Mouse (Mus musculus): ENCODE data around the gene Hrc. TPM values are rescaled to one million over a fixed set of nuclear protein-coding genes. Genes with fewer than 3 reads are reported as not detected.
"Not testable (repeated sequence)": the region's sequence is repeated elsewhere in the genome, so short reads cannot be mapped to it uniquely, and the experiment has no call there.

Gene Hrc
- polyA plus RNA-seq, 1 experiment from 2014 or later: 0.46 TPM

GRCm38 (mm10) chr7:45355318-45356020 is 20.4 kb downstream of the Hrc start:
- Histone ChIP-seq H3K4me1 (no peaks in the 10 kb centered on the region), H3K4me2 (replicated peaks) (no peak overlapping the region), H3K9ac (no peak overlapping the region), H3K27ac (no peak overlapping the region), H3K4me3 (no peak overlapping the region), H3K9me3 (no peaks in the 10 kb centered on the region), H3K36me3 (peaks cover 63% of the 10 kb centered on the region), H3K27me3 (replicated peaks) (peaks cover 4% of the 10 kb centered on the region; the same call in 1 of the 2 replicates)
- WGBS: 75% methylated on average over 15 of the region's 15 CpGs
- no peak for ATAC-seq (ENCODE audit: low FRiP score, low read depth)

DNA sequence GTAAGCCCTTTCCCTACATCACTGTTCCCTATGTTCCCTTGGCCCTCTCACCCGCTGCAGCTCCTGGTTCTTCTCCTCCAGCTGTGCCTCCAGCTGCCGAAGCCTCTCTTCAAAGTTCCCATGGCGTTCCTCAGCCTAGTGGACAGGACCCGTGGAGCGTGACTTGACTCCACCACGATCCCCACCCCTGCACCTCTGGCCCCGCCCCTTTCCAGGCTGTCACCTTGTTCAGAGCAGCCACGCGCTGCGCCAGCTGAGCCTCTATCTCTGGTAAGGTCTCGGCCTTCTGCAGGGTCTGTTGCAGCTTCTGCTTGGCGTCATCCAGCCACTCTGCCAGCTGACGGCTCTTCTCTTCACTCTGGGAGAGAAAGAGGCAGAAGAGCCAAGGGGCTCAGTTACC is 21.0 kb downstream of the Hrc start:
- Histone ChIP-seq H3K9me3 (no peaks in the 10 kb centered on the region), H3K36me3 (peaks cover 57% of the 10 kb centered on the region), H3K4me2 (replicated peaks) (no peak overlapping the region), H3K27ac (no peak overlapping the region), H3K4me3 (no peak overlapping the region), H3K4me1 (peaks cover 2% of the 10 kb centered on the region; the same call in 1 of the 2 replicates), H3K27me3 (replicated peaks) (peaks cover 8% of the 10 kb centered on the region; the same call in 1 of the 2 replicates), H3K9ac (no peak overlapping the region)
- ATAC-seq (ENCODE audit: low FRiP score, low read depth): no peak
- 63% methylated on average over 13 of the region's 13 CpGs for WGBS

DNA sequence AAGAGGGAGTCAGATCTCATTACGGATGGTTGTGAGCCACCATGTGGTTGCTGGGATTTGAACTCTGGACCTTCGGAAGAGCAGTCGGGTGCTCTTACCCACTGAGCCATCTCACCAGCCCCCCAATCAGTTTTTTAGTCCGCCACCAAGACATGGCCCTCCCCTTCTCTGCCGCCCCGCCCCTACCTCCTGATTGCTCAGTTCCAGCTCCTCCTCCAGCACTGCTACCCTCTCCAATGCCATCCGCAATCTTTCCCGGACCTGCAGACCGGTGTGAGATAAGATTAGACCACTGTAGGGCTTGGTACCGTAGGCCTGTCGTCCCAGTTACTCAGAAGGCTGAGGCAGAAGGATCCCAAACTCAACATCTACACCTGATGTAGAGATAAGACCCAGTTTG is 24.0 kb downstream of the Hrc start:
- WGBS: 55% methylated on average over 10 of the region's 11 CpGs
- H3K27me3 ChIP-seq (replicated peaks): peaks cover 25% of the 10 kb centered on the region
- not testable (repeated sequence) for H3K27ac ChIP-seq; H3K4me2 ChIP-seq (replicated peaks); H3K4me3 ChIP-seq; H3K9me3 ChIP-seq; H3K9ac ChIP-seq; ATAC-seq (ENCODE audit: low FRiP score, low read depth)
- peaks cover 19% of the 10 kb centered on the region for H3K4me1 ChIP-seq
- peaks cover 36% of the 10 kb centered on the region for H3K36me3 ChIP-seq

DNA sequence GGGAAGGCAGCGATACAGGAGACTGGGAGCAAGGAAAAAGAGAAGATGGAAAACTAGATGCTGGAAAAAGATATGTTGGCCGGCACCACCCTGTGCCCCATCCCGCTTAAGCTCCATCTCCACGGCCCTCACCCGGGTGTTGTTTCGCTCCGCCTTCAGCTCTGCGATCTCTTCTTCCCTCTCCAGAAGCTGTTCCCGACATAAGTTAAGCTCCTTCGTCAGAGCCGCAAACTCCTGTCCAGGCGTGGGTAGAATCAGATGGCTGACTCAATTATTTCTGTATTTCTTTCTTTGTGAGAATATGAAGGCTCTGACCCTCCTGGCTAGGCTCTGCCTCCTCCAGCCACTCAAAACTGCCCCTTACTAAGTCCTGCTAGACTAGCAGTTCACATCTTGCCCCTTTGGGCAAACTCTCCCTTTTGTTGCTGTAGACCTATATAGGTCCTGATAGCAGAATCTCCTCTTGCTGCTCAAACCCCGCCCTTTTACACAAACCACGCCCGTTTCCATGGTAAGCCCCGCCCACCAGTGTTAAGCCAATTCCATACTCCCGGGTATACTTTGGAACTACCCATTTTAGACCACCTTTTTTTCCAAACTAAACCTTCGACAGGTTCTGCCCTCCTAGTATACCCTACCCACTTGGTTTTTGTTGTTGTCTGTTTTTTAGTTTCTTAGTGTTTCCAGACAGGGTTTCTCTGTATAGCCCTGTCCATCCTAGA is 25.5 kb downstream of the Hrc start:
- peaks cover 23% of the 10 kb centered on the region for H3K4me1 ChIP-seq
- no peak for ATAC-seq (ENCODE audit: low FRiP score, low read depth)
- peaks cover 27% of the 10 kb centered on the region for H3K27me3 ChIP-seq (replicated peaks)
- H3K4me3 ChIP-seq: no peak overlapping the region; the same call in 1 of the 2 replicates
- peak overlapping the region; percentile 73 for H3K4me2 ChIP-seq (replicated peaks)
- no peaks in the 10 kb centered on the region for H3K9me3 ChIP-seq
- WGBS: 53% methylated on average over 18 of the region's 18 CpGs
- peaks cover 26% of the 10 kb centered on the region for H3K36me3 ChIP-seq
- H3K27ac ChIP-seq: no peak overlapping the region
- H3K9ac ChIP-seq: no peak overlapping the region

- peak overlapping the region; percentile 73 for H3K4me2 ChIP-seq (replicated peaks)
- under 1% methylated on average over 43 of the region's 43 CpGs for WGBS
- peaks cover 32% of the 10 kb centered on the region for H3K27me3 ChIP-seq (replicated peaks)
- H3K9ac ChIP-seq: peak overlapping the region; percentile 57
- no peak overlapping the region for H3K27ac ChIP-seq
- peak overlapping the region; percentile 43 for H3K4me3 ChIP-seq
- peak; percentile 74 for ATAC-seq (ENCODE audit: low FRiP score, low read depth)
- peaks cover 20% of the 10 kb centered on the region for H3K36me3 ChIP-seq
- no peaks in the 10 kb centered on the region for H3K9me3 ChIP-seq
- H3K4me1 ChIP-seq: peaks cover 31% of the 10 kb centered on the region
Measured at GRCm38 (mm10) chr7:45361243-45361804, 26.2 kb downstream of the Hrc start.

DNA sequence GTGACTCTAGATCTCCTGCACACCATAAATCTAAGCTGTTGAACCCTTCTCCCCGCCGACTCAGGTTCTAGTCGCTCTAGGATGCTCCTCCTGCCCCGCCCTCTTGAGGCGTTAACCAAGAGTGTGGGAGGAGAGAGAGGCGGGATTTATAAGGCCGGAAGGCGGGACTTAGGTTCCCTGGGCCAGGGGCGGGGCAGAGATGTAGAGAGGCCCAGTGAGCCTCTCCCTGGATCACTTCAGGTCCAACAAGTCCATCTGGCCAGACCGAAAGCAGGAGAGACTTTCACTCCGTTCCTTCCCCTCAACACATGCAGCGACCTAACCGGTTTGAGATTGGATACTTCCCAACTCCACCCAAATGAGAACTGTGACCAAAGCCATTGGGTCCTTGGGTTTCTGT is 27.7 kb downstream of the Hrc start:
- Histone ChIP-seq H3K4me1 (peaks cover 32% of the 10 kb centered on the region), H3K9ac (no peak overlapping the region), H3K9me3 (no peaks in the 10 kb centered on the region), H3K4me2 (replicated peaks) (peak overlapping the region; percentile 7; the same call in 1 of the 2 replicates), H3K27me3 (replicated peaks) (peaks cover 32% of the 10 kb centered on the region), H3K36me3 (peaks cover 6% of the 10 kb centered on the region), H3K27ac (no peak overlapping the region), H3K4me3 (no peak overlapping the region)
- ATAC-seq (ENCODE audit: low FRiP score, low read depth): no peak
- 6% methylated on average over 13 of the region's 13 CpGs for WGBS

DNA sequence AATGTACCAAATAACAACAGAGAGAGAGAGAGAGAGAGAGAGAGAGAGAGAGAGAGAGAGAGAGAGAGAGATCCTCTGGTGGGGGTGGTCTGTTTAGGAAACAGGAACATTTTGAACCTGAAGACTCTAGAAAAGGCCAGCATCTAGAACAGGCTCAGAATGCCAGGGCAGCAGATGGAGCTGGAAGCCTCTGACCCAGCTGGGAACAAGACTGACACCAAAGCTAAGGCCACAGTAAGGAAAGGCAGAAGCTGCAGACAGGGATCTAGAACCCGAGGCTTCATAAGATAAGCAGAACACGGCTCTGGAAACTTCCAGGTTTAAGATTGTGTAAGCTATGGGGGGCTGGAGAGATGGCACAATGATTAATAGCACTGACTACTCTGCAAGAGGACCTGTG is 28.9 kb downstream of the Hrc start:
- ATAC-seq (ENCODE audit: low FRiP score, low read depth): no peak
- Histone ChIP-seq H3K4me2 (replicated peaks) (no peak overlapping the region), H3K9me3 (no peaks in the 10 kb centered on the region), H3K27me3 (replicated peaks) (peaks cover 42% of the 10 kb centered on the region), H3K9ac (no peak overlapping the region; the same call in 1 of the 2 replicates), H3K4me3 (no peak overlapping the region), H3K36me3 (peaks cover 3% of the 10 kb centered on the region), H3K27ac (no peak overlapping the region), H3K4me1 (peaks cover 38% of the 10 kb centered on the region)
- 91% methylated on average over 2 of the region's 2 CpGs for WGBS

GRCm38 (mm10) chr7:45365742-45366651 is 30.9 kb downstream of the Hrc start:
- 3% methylated on average over 35 of the region's 35 CpGs for WGBS
- peak; percentile 10; the same call in 1 of the 2 replicates for ATAC-seq (ENCODE audit: low FRiP score, low read depth)

GRCm38 (mm10) chr7:45366652-45367019 is 31.5 kb downstream of the Hrc start, which contains the start of gene Ppfia3:
Ppfia3 (minus strand) TSS chr7:45367019.
- Histone ChIP-seq H3K4me1 (peaks cover 44% of the 10 kb centered on the region), H3K27me3 (replicated peaks) (peaks cover 48% of the 10 kb centered on the region), H3K4me2 (replicated peaks) (peak within 1 kb of the TSS; percentile 83), H3K27ac (peak within 1 kb of the TSS; percentile 62), H3K4me3 (peak within 1 kb of the TSS; percentile 76), H3K36me3 (no peaks in the 10 kb centered on the region), H3K9me3 (no peaks in the 10 kb centered on the region), H3K9ac (peak within 1 kb of the TSS; percentile 84)
- WGBS: under 1% methylated on average over 25 of the region's 26 CpGs
- peak; percentile 19 for ATAC-seq (ENCODE audit: low FRiP score, low read depth)

More at GRCm38 (mm10) chr7:45365742-45366651, 30.9 kb downstream of the Hrc start:
- peak overlapping the region; percentile 83 for H3K4me2 ChIP-seq (replicated peaks)
- H3K27ac ChIP-seq: no peak overlapping the region
- peak overlapping the region; percentile 76 for H3K4me3 ChIP-seq
- peaks cover 51% of the 10 kb centered on the region for H3K4me1 ChIP-seq
- no peaks in the 10 kb centered on the region for H3K9me3 ChIP-seq
- no peaks in the 10 kb centered on the region for H3K36me3 ChIP-seq
- peaks cover 48% of the 10 kb centered on the region for H3K27me3 ChIP-seq (replicated peaks)
- H3K9ac ChIP-seq: peak overlapping the region; percentile 84

- H3K27ac ChIP-seq: peak overlapping the region; percentile 62
- peak overlapping the region; percentile 83 for H3K4me2 ChIP-seq (replicated peaks)
- no peaks in the 10 kb centered on the region for H3K9me3 ChIP-seq
- peak overlapping the region; percentile 84 for H3K9ac ChIP-seq
- WGBS: under 1% methylated on average over 70 of the region's 70 CpGs
- peaks cover under 1% of the 10 kb centered on the region; the same call in 1 of the 2 replicates for H3K36me3 ChIP-seq
- ATAC-seq (ENCODE audit: low FRiP score, low read depth): peak; percentile 88
- H3K4me3 ChIP-seq: peak overlapping the region; percentile 76
- H3K4me1 ChIP-seq: peaks cover 38% of the 10 kb centered on the region
- H3K27me3 ChIP-seq (replicated peaks): peaks cover 47% of the 10 kb centered on the region
Measured at GRCm38 (mm10) chr7:45367020-45367880, 32.2 kb downstream of the Hrc start.

DNA sequence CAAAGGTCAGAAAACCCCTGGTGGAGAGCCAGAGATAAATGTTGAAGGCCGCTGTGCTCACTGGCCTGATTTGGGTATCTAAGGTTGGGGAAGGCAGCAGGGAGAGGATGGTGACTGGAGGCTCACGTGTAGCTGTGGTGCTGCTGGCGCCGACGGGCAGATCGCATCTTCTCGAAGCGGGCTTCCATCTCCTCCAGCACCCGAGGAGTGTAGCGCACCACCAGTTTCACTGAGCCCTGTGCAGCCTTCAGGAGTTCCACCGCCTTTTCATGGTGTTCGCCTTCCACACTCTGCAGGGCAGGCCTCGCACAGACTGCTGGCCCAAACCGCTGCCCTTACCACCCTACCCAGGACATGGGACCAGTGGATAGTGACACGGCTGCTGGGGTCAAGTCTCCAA is 33.1 kb downstream of the Hrc start:
- no peak for ATAC-seq (ENCODE audit: low FRiP score, low read depth)
- H3K4me3 ChIP-seq: peak overlapping the region; percentile 76
- peaks cover 9% of the 10 kb centered on the region for H3K36me3 ChIP-seq
- H3K4me2 ChIP-seq (replicated peaks): peak overlapping the region; percentile 83
- peak overlapping the region; percentile 71 for H3K9ac ChIP-seq
- H3K27me3 ChIP-seq (replicated peaks): peaks cover 40% of the 10 kb centered on the region
- 80% methylated on average over 15 of the region's 15 CpGs for WGBS
- peaks cover 33% of the 10 kb centered on the region for H3K4me1 ChIP-seq
- H3K27ac ChIP-seq: no peak overlapping the region
- no peaks in the 10 kb centered on the region for H3K9me3 ChIP-seq

Data from neural tube, embryonic 12.5 days (tissue).